Mouse (Mus musculus) gastrocnemius, postnatal 25 days (tissue): ENCODE results near the gene Pbx1. TPM values are rescaled to one million over a fixed set of nuclear protein-coding genes. Genes with fewer than 3 reads are reported as not detected.
A peak's percentile ranks its signal among the peaks of the same experiment; 100 is the strongest.

Experiments used
- DNase-seq: peaks from one replicate; pipeline ENCODE4 v3.0.0; 2022
- total RNA-seq, 2 experiments: library from RNA; stranded (reverse); gene quantifications; 1 replicate in 1 of 2; 2 replicates in 1 of 2; pipeline ENCODE4 v1.2.3; 2021

Pbx1 gene
- total RNA-seq, 2 experiments from 2014 or later, result 19.3 to 19.9 TPM

DNA sequence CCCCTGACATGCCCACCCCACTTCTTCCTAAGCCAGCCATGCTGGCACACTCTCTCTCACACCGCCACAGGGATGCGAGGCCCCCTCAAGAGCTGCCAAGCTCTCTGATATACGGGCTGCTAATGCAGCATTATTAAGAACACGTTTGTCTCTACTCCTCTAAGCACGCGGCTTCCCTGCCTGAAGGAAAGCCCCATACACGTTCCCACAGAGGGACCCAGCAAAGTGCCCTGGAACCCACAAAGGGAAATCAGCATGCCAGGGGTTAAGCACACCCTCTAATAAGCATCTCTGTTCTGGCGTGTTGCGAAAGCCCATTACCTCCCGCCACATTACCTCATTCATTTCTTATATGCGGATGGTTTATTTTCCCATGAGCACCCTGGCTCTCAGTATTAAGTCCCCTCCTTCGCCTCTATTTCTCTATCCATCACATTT lies 132.1 kb downstream of the Pbx1 start:
- no peak for DNase-seq

DNA sequence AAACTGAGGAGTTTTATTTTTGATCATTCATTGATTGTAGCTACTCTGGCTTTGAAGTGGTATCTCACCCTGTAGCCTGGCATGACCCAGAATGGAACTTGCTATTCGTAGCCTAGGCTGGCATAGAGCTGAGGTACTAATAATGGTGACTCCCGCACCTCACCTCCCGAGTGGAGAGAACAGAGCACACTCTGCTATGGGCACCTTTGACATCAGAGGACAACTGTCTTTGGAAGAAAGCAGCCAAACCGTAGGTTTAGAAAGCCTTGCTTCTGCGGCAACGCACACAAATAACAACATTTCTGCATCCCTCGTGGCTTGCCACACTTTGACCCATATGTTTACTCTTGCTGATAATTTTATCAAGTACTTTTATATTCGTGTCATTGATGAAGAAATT lies 132.9 kb downstream of the Pbx1 start:
- DNase-seq, result no peak

DNA sequence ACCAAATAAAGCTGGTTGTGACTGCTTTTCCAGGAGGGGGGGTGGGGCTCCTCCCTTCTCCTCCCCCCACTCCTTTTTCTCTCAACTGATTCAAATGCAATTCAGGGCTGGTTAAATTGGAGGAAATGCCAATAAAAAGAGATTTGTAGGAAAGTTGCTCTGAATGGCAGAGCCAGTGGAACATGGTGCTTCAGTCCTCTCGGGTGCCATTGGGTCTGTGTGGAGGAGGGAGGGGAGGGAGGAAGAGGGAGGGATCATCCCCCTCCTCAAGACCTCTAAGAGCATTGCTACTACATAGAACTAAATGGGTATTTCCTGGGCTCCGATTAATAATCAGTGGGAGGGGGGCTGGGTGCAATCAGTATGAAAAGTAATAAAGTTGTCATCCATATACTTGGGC lies 135.8 kb downstream of the Pbx1 start:
- no peak for DNase-seq

DNA sequence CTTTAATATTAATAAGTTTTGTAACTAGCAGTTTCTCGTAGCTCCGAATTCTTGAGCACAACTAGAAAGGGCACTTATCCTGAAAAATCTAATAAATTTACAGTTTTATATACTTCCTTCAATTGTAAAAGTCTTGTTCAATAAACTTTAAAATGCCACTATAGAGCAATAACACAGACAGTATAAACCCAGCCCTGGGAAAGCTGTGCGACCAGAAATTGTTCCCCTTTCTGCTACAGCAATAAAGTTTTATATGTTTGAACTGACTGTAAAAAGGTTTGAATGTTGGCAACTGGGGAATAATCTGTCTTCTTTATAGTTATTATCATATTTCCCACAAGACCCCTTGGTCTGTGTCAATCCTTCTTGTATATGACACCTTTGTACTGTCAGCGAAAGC lies 136.3 kb downstream of the Pbx1 start:
- DNase-seq, result no peak

DNA sequence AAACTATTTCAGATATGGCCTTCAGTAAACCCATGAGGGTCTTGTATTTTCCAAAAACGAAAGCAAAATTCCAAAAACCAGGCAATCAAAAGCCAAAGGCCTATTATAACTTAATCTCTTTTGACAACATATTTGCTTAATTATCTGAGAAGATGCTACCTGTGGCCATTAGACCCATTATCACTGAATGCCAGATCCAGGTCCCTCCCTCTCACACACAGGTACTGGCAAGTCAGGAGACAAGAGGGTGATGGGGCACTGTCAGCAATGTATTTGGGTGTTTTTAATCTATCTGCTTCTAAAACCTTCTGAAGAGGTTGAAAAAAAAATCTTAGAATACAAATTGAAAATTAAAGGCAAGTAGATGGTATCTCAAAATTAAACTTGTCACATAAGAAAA lies 138.4 kb downstream of the Pbx1 start:
- no peak for DNase-seq

DNA sequence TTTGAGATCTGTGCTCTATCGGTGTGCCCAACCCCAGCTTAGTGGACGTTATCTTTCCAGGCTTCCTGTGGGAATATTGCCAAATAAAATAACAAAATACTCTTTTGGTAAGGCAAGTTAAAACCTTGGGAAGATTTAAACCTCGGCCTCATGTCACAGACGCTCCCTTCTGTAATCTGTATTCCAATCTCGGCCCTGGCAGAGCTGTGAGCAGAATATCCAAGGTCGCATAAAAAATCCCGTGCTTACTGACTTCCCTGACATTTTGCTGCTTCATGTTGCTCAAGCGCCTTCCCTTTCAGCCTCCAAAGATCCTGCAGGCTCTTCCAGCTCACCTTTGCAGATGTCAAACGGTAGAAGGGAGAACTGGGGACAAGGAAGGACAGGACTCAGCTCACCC lies 140.0 kb downstream of the Pbx1 start:
- no peak for DNase-seq

DNA sequence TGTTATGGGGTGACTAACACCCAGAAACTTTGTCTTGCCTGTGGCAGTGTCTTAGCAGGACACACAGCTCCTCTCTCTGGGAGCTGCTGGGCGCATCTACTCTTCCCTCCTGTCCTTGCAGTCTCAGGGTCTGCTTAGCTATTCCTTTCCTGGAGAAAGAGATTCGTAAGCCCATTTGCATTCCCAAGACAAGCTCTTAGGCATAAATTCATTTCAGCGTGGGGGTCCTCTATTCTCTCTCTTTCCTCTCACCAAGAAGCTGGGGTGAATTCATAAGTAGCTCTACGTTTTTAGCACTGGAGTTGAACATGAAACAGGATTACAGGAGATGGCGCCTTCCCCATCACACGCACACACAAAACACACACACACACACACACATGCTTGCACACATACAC lies 140.4 kb downstream of the Pbx1 start:
- DNase-seq, result no peak

DNA sequence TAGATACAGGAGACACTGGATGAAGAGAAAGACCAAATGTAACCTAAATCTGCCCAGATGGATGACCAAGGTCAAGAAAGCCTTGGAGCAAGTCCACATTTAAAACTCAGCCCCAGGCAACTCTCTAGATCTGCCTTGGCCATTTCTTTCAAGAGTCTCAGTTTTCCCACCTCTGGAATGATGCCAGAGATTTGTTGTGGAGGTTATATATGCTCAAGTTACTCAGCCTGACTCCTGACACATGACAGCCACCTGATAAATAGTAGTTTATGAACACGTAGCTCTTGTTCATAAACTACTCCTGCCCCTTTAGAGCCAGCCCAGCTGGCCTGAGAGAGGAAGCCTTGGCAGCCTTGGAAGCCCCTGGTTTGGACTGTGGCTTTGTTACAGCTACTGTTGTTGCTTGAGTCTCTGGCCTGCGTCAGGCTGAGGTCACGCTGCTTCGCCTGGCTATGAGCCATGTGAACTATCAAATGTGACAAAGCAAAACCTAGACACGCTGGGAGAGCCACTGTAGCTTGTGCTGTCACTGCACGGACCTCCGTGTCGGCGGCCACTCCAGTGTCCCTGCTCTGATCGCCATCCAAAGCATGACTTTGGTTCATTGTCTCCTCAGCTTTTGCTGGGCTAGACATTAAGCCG lies 140.9 kb downstream of the Pbx1 start:
- DNase-seq, result no peak

DNA sequence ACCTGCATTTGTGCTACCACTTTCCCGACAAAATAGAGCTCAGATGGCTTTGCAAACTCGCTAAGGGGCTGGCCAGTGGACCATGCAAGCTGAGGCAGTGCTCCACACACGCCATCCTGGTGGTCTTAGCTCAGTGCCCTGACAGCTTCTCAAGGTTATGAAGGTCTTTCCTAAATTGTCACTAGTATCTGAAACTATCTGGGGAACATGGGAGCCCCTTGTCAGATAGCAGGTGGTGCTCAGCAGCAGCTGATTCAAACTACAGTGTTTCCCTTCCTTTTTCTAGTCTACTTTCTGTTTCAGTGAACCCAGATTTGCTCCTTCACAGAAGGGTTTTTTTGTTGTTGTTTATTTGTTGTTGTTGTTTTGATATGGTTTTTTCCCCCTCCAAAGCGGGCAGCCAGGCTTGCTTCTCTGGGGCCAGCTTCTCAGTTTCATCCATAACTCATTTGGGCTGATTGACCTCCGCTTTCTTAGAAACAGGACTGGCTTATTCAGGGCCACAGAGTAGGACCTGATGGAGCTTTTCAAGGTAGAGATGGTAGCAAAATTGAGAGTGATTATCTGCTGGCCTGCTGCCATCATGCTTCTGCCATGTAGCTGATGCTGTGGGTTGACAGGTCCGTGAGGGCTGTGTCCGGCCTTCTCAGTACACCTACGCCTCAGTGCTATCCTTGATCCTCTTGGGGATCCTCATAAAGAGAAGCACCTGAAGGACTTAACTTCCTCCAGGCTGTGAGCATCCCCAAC lies 141.7 kb downstream of the Pbx1 start:
- no peak for DNase-seq

DNA sequence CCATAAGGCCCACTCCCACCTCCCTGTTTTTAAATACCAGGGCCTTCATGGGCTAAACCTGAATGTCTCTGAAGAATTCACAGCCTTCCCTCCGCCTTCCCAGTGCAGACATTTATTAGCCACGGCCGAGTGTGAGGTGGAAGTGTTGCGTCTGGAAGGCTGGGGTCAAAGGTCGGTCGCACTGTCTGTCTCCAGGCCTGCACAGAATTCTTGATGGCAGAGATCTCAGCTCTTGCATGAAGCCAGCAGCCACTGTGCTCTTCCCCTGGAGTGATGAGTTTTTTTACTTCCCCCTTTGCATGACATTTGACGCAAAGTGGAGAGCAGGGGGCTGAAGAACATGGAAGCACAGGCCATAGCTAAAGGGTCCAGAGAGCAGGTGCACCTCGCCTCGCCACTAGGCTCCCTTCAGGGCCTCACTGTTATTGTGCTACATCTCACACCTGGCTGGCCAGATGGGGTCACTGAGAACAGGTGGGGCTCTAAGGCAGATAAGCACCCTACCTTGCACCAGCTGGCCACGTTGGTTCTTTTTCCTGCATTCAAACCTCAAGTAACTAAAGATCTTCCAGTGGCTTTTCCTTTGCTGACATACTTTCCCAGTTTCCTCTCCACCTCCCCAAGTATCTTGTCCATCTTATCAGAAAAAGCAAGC lies 143.1 kb downstream of the Pbx1 start:
- DNase-seq, result no peak

DNA sequence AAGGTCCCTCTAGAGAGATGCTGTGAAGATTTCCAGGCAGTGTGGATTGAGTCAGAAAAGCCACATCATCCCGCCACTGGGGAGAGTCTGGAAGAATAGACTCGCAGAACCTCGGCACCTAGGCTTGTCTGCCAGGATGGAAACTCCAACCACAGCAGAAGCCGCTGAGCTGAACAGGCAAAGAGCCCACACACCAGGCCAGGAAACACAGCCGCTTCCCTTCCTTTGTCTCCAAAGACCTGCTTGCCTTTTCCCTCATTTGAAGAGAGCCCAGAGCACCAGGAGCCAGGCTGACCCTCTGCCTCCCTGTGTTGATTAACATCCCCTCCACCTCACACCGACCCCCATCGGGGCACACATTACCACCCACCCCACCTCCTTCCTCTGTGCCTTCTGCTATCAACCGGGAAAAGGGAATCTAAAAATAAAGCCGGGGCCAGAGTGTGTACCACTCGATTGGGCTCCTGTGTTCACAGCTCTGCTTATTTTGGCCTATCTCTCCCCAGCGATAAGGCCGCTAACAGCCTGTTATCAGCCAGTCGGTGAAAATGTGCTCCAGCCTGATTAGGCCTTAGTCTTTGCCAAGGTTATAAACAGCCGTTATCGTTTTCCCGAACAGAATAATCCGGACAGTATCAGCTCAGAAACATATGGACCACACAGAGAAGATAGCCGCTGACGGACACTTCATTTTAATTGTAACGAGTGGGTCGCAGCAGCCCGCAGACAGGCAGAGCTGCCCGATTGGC lies 144.1 kb downstream of the Pbx1 start:
- DNase-seq, result peak; percentile 50

DNA sequence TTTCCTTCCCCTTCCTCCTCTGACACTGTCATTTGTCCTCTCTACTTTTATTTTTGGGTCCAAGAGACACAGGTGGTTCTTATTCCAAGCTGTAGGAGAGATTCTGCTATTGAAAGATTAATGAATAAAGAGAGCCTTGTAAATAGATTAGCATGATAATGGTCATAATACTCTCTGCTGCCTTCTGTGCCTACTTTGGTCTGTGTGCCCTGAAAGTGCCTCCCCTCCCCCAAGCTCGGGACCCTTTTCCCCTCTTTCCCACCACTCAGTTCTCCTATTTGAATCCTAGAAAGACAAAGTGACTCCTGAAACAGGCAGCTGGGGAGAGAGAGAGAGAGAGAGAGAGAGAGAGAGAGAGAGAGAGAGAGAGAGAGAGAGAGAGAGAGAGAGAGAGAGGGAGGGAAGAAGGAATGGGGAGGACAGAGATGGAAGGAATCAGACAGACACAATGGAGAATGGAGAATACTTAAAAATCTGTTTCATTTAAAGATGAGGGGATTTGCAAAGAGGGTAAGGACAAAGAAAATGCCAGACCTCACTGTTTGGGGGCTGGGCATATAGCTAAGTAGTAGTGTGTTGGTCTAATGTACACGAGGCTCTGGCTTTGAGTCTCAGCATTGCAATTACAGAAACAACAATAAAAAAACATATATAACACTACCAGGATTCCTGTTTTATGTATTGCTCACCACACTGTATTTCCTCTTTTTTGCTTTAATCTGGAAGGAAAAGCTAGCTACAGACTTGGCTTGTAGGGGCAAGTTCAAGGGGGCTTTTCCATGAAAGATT lies 145.0 kb downstream of the Pbx1 start:
- DNase-seq, result no peak

DNA sequence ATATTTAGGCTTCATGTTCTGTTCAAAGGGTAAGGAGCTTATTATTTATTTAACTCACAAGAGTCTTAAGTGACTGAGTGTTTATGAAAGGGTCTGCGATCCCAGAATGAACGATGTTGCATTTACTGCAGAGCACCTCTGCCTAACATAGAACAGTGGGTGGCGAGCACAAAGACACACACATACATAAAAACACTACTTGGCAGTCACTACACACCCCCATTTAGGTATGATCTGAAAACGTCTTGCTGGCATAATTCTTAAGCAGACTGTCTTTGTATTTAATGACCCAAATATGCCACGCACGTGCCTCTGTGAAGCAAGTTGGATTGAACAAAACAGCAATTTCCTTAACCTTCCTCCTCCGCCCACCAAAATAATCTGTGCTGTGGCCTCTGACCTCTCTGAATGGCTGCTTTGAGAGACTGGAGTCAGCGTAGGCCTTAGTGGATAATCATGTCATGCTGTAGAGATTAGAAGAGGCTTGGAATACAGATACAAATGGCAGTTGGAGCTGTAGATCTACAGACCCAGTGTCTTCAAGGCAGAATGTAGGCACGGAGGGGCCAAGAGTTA lies 147.4 kb downstream of the Pbx1 start:
- no peak for DNase-seq

DNA sequence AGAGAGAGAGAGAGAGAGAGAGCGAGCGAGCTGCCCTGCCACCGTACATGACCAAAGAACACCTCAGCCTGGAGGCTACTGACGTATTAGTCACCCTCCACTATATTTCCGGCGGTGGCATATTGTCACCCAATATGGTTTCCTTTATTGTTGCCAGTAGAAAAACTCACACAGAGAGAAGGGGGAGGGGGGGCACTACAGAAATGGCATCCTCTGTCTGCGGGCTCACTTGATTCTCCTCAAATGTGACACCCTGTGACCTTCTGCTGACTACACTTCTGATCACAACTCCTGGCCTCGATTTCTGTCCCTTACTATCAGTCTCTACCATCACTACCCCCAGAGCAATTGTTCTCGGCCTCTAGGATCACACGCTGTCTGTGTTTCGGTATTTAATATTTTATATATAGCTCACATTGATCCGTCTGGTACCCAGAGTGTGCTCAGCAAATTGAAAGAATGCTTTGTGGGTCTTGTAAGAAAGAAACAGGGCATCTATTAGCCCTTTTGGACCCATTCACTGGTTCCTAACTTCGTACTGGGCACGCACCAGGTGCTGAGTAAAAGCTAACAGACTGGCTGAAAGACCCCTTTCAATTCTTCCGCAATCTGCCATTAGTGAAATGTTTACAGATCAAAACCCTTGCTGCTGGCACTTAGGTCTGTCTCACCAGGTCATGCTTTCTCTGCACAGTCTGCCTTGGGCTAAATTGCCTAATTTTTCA lies 148.1 kb downstream of the Pbx1 start:
- no peak for DNase-seq

DNA sequence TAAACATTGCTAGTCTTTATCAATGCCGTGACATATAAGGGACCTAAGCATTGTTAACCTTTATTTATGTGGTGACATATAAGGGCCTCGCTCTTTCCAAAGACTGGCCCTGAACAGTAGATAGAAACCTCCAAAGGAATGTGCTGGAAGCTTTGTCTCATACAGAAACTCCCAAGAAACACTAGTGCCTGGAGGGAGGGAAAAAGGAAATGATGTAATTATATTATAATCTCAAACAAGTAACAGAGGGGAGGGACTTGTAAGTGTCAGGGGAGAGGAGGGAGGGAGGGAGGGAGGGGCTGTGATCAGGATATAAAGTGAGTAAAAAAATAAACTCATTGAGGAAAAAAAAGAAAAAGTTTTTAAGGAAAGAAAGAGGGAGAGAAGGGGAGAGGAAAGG lies 148.6 kb downstream of the Pbx1 start:
- no peak for DNase-seq

DNA sequence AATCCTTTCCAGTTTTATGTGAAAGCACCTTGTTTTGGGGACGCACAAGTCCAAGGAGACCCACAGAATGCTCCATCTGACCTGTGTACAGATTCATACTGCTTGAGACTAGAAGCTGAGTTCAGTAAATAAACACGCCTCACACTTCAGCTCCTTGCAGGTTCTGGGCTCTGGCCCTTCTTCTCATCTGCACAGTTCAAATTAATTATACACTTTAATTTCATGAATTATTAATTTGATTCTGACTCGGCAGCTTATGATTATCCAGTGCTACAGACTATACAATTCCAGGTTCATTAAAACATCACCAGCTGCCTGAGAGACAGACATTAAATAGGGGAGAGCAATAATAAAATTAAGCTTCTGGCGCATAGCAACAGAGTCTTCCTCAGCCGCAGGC lies 156.4 kb downstream of the Pbx1 start:
- no peak for DNase-seq

DNA sequence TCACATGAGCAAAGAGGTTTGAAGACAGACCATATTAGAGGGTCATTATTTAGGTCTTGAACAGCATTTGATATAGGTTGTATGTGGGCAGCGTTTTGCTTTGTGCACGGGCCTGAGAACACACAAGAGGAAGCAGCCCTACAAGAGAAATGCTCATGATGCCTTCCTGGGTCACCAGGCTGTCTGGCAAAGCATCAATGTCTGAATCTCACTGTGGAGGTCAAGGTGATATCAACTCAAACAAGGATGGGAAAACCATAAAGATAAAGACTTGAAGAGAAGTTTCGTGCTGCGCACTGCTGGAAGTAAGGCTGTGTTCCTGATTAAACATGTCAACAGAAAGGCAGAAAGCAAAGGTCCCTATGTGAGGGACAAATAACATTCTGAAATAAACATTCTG lies 157.8 kb downstream of the Pbx1 start:
- DNase-seq, result no peak

DNA sequence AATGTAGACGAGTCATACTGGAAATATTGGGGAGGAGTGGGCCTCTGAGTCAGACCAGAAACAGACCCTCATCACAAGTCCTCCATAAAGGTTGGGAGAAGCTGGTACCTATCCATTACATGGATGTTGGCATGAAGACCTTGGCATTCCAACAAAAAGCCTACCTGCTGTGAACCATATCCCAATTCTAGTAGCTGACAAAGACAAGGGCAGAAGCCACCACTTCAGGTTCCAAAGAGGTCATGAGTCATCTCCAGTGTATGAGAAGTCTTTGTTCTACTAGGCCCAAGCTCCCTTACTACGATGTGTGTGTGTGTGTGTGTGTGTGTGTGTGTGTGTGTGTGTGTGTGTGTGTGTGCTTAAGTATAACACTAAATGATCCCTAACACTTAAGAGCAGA lies 160.0 kb downstream of the Pbx1 start:
- DNase-seq, result no peak

DNA sequence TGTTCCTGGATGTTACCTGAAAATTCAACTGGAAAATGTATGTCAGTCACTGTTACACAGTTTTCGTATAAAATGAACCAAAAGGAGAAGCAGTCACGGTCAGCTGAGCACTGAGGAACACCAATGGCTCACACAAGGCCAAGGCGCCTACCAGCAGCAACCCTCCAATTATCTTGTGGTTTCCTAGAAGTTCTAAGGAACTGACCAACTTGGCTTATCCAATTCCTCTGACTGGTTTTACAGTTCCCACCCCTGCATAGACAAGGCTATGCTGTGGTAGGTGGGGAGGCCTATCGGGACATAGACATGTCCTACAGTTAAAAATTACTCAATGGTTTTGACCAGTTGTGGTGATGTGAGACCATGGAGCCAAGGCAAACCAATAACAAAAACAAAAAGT lies 160.9 kb downstream of the Pbx1 start:
- no peak for DNase-seq

DNA sequence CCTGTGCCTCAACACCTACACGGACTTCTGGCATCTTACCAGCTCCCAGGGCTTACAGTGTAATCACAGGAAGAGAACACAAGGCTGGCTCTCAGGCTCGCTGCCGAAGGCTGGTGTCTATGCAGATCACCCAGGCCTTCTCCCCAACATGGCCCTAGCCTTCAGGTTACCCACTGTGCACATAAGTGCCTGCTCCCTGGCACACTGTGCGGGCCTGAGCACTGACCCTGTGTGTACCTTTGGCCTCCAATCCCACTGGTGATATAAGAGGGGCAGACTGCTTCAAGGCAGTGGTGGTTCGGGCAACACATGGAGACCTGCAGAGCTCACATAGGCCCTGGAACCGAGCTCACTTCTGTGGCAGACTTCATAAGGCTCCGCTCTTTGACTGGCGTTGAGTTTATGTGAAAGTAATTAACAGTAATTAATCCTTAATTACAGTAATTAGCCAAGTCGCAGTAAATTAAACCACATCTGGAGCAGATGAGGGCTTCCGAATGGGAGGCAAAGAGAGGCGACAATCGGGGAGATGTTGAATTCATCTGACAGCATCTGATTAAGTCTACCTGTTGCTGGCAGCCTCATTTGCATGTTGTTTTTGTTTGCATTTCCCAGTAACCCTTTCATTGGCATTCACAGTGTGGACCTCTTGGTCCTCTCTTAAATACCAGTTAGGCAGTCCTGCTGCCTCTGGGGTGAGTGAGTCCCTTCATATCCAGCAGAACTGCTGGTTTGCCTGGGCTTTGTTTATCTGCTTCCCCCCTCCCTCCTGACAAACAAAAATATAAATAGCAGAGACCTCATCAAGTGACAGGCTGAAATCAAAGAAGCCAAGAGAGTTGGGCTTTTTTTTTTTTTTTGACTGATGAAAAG lies 163.1 kb downstream of the Pbx1 start:
- no peak for DNase-seq
